Mouse (Mus musculus) heart, adult 2 months (tissue): Measurements from ENCODE around the gene Taok1.

Experiments used
- CTCF ChIP-seq: fragments of 200-600 bp; IDR thresholded peaks from 2 replicates; pipeline ENCODE4 v1.8.1; 2022; ENCODE audit warnings: antibody characterized with exemption, mild to moderate bottlenecking, moderate library complexity
- EP300 ChIP-seq: fragments of 200-500 bp; IDR thresholded peaks from 2 replicates; pipeline ENCODE4 v1.6.1; 2011; ENCODE audit warnings: low read depth, low read length, control low read depth; ENCODE audit not compliant: insufficient read depth

DNA sequence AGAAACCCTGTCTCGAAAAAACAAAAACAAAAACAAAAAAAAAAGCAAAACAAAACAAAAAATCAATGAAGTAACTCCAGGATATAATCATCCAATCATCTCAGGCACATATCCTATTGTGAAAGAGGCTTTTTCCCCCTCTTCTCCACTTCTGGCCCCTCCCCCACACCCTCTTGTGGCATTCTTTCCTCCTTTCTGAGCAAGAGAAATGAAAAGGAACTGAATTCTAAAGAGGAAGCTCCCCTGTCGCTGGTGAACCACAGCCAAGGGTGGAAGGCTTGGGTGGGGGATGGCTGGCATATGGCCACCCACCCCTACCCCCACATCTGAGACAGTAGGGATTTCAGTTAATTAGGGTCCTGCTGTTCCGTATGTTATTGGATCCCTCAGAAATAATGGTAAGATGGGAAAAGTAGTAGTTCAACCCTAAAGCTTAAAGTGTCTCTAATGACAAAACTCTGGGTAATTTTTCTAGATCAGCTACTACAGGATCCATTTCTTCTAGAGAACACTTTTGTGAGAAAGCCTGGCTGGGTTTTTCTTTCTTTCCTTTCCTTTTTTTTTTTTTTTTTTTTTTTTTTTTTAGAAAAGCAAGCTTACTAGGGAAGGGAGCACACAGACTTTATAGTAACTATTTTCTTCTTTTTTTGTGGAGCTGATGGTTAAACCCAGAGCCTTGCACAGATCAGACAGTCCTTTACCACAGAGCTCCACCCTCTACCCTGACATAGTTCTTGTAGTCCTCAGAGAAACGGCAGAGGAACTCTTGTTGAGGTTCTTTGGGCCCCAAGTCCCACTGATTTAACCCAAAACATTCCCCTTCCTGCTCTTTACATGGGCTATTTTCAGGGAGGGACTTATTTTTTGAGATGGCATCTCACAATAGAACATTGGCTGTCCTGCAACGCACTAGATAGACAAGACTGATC is 86.8 kb downstream of the Taok1 start:
- TF ChIP-seq CTCF: no peak
- no peak for TF ChIP-seq EP300
